Mouse (Mus musculus): ENCODE results near the gene B4galnt1.

- TF ChIP-seq CTCF (IDR thresholded peaks at IDR 0.05; ENCODE audit: extremely low read depth, insufficient read depth, low read length) (no peak), POLR2A (IDR thresholded peaks at IDR 0.05; ENCODE audit: extremely low read depth, insufficient read depth, low read length) (no peak)
Measured at GRCm38 (mm10) chr10:127174170-127174569, 9.1 kb downstream of the B4galnt1 start.

All from cortical plate, adult 2 months (tissue).